Mouse (Mus musculus) CD4-positive, CD25-positive, alpha-beta regulatory T cell, adult 9 weeks (primary cell): ENCODE data around the gene Ifi27. TPM values are rescaled to one million over a fixed set of nuclear protein-coding genes. Genes with fewer than 3 reads are reported as not detected.

Experiments
- polyA plus RNA-seq: library from polyadenylated mRNA; unstranded; fragments of 100-300 nt; shearing (Covaris generic); gene quantifications from one replicate; pipeline ENCODE4 v1.2.1, GENCODE M21; 2017

Ifi27 gene
- polyA plus RNA-seq = 407 TPM

DNA sequence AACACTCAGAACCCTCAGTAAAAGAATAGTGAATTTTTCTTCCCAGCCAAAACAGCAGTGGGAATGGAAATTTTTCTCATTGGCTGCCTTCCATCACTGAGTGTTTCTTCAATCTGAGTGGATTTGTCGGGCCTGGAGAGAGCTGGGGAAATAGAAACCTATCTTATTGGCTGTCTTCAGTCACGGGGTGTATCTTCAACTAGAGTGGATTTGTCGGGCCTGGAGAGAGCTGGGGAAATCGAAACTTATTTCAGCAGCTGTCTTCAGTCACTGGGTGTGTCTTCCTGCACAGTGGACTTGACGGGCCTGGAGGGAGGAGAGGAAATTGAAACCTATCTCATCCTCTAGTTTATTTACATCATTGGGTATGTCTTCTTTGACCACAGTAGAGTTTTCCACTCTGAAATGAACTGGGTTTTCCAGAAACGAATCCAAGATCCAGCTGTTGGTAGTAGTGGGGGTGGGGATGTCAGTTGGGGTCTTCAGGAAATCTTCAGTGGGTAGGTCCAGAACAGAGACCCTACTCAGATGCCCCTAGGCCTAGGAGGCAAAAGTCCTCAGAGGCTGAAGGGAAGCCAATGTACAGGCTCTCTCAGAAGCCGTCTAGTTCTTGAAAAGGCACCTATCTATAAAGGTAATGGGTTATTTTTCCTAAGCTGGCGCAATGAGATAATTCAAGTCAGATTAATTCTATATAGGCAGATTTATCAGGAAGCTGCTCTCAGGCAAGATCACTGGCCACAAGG, at the start of gene Ifi27:
Gene Ifi27, plus strand, starts transcription at position 226 of the 746 bp plus-strand sequence.

DNA sequence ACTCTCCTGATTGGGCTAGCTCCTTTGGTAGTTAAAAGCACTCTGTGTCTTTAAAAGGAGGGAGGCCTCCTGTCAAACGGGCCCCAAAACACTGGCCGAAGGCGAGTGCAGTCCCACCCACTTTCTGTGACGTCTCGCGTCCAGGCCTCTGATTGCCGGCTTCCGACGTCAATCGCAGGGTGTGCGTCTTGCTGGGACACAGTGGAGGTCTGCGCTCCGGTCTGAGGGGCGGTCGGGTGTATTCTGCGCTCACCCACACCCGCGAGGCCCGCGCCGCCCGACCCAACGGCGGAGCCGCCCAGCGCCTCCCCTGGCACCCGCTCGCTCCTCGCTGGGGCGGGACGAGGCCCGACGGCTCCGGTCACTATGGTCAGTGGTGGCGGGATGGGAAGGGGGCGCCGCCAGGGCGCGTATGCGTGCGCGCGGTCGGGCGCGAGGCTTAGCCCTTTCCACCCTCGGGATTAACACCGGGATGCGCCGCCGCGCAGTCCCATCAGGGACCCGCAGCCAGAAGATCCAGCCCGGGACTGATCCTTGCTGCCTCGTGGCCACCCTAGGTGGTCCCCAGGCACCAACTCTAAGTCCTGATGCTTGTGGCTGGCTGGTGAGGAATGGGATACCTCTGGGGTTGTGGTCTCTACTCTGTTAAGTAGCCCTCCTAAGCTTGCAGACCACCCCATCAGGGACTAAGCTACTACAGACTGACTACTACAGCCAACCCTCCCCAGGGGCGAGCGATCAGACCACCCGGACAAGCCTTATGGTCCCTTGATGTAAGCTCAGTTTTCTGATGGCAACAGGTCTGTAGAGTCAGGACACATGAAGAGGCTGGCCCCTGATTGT, 45.3 kb upstream of the Ifi27 start, which contains the start of gene Otub2:
Gene Otub2, plus strand, starts transcription at position 178 of the 843 bp plus-strand sequence.

DNA sequence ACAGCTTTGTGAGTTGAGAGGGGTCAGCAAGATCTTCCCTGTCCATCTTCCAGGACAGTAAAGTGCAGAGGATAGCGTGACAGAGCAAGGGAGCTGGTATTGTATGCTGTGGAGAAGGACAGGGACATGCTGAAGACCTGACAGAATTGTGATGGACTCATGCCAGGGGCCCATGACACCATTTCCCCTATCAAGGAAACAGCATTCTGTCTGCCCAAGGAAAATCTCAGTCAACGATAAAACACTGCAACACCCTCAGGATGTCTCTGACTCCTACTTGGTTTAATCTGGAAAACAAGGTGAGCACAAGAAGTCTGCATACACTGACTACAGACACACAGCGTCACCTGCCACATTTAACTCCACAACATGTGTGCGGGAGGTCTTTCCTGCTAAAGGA, 26.3 kb upstream of the Ifi27 start, which contains the start of gene 9330161L09Rik:
Gene 9330161L09Rik, minus strand, starts transcription at position 101 of the 400 bp plus-strand sequence.

DNA sequence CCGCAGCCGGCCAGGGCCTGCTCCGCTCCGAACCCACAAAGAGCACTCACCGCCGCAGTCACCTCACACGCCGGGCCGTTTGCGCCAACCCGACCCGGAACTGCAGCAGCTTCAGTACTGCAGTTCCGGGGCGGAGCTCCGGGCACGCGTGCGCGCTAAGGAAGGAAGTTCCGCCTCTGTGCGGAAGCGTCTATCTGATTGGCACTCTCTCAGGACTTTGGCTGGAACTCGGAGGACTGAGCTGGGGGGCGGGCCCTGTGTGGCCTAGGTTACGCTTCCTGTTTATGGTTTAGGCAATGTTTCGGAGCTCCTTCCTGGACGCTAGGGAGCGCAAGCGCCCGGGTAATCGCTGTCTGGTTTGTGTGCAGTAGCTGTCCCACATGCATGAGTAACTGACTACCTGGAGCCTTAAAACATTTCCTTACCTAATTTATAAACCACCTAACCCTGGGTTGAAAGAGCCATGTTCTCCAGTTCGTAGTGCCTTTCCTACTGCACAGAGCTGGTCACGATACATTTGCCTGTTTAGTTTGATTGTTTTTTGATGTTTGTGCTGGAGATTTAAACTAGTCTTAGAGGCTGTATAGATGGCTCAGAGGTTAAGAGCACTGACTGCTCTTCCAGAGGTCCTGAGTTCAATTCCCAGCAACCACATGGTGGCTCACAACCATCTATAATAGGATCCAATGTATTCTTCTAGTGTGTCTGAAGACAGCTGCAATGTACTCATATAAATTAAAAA, 8.1 kb upstream of the Ifi27 start, which contains the start of gene Ddx24:
Gene Ddx24, minus strand, starts transcription at position 102 of the 742 bp plus-strand sequence.

DNA sequence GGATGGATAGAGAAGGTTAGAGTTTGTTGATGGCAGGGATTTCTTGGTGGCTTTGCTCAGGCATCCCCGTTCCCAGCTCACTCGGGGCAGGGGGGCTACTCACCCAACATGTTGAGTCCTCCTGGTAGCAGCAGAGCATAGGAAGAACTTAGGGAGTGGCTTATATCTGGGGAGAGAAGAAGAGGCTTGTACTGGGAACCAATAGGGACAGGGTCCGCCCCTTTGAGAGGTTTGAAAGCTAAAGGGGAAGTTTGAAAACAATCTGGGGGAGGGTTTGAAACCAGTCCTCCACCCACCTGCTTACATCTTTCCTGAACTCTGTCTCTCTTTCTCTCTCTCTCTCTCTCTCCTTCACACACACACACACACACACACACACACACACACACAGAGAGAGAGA, 9.5 kb downstream of the Ifi27 start, which contains the start of gene Ifi27l2a:
Gene Ifi27l2a, minus strand, starts transcription at position 157 of the 400 bp plus-strand sequence.

DNA sequence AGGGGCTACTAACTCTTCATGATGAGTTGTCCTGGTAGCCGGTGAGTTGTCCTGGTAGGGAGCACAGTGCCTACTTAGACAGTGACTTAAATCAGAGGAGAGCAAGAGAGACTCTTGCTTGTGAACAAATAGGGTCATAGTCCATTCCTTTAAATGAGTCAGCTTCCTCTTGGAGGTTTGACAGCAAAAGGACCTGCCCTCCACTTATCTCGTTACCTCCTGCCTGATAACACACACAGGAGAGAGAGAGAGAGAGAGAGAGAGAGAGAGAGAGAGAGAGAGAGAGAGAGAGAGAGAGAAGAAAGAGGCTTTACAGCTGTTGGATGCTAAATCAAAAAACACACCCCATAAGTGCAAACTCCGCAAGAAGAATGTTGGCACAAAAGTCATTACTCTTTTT, 23.1 kb downstream of the Ifi27 start, which contains the start of gene Ifi27l2b:
Gene Ifi27l2b, minus strand, starts transcription at position 84 of the 400 bp plus-strand sequence.

Other genes with a start within 250 kb of the Ifi27 start
- not detected for gene Prima1, start 192.1 kb upstream of the Ifi27 start, polyA plus RNA-seq
- gene Fam181a, start 123.2 kb upstream of the Ifi27 start, polyA plus RNA-seq = not detected
- gene Asb2, start 78.2 kb upstream of the Ifi27 start, polyA plus RNA-seq = 6.9 TPM
- 2.2 TPM for gene Otub2, start 45.5 kb upstream of the Ifi27 start, polyA plus RNA-seq
- 1.4 TPM for gene 9330161L09Rik, start 26.4 kb upstream of the Ifi27 start, polyA plus RNA-seq
- 242 TPM for gene Ddx24, start 8.4 kb upstream of the Ifi27 start, polyA plus RNA-seq
- gene Ifi27l2a, start 9.5 kb downstream of the Ifi27 start, polyA plus RNA-seq = 1,924 TPM
- not detected for gene Ifi27l2b, start 23.0 kb downstream of the Ifi27 start, polyA plus RNA-seq
- gene Ppp4r4, start 98.1 kb downstream of the Ifi27 start, polyA plus RNA-seq = not detected
- gene Serpina10, start 197.2 kb downstream of the Ifi27 start, polyA plus RNA-seq = not detected
- not detected for gene Serpina6, start 223.0 kb downstream of the Ifi27 start, polyA plus RNA-seq
- gene Serpina16, start 241.9 kb downstream of the Ifi27 start, polyA plus RNA-seq = not detected